Mouse (Mus musculus) forebrain, embryonic 11.5 days (tissue): ENCODE data around the gene Sema6c. TPM values are rescaled to one million over a fixed set of nuclear protein-coding genes. Genes with fewer than 3 reads are reported as not detected.

ENCODE experiments used
- ATAC-seq: fragments of 200-750 bp; cut with Nextera tagmentation; replicated peaks from 2 replicates; pipeline ENCODE4 v1.8.0; 2017; ENCODE audit warnings: moderate TSS enrichment; ENCODE audit not compliant: low FRiP score
- DNase-seq: peaks from one replicate; pipeline ENCODE4 v3.0.0-alpha.2; 2017; ENCODE audit warnings: low spot score
- H3K27ac ChIP-seq: fragments of 300-500 bp; sonication (generic); 2 replicates; pipeline ENCODE4 v1.5.1; 2014; ENCODE audit warnings: low read depth, low read length
- H3K27me3 ChIP-seq: fragments of 300-500 bp; sonication (generic); 2 replicates; pipeline ENCODE4 v1.6.1; 2014; ENCODE audit warnings: mild to moderate bottlenecking, low read length, mixed read lengths; ENCODE audit not compliant: control insufficient read depth, insufficient read depth
- H3K36me3 ChIP-seq: fragments of 300-500 bp; sonication (generic); 2 replicates; pipeline ENCODE4 v1.6.1; 2014; ENCODE audit warnings: mild to moderate bottlenecking, low read length, moderate library complexity, mixed read lengths; ENCODE audit not compliant: control insufficient read depth, insufficient read depth
- H3K4me1 ChIP-seq: fragments of 300-500 bp; sonication (generic); replicated peaks from 2 replicates; pipeline ENCODE4 v1.6.1; 2014; ENCODE audit warnings: low read length, mixed read lengths; ENCODE audit not compliant: control insufficient read depth, insufficient read depth
- H3K4me2 ChIP-seq: fragments of 300-500 bp; sonication (generic); 2 replicates; pipeline ENCODE4 v1.6.1; 2014; ENCODE audit warnings: low read depth, mild to moderate bottlenecking, low read length, moderate library complexity, mixed read lengths; ENCODE audit not compliant: severe bottlenecking
- H3K4me3 ChIP-seq: fragments of 300-500 bp; sonication (generic); 2 replicates; pipeline ENCODE4 v1.5.1; 2014; ENCODE audit warnings: low read depth, low read length
- H3K9ac ChIP-seq: fragments of 300-500 bp; sonication (generic); 2 replicates; pipeline ENCODE4 v1.6.1; 2014; ENCODE audit warnings: low read length
- H3K9me3 ChIP-seq: fragments of 300-500 bp; sonication (generic); 2 replicates; pipeline ENCODE4 v1.6.1; 2016; ENCODE audit warnings: low read length, mixed read lengths; ENCODE audit not compliant: control insufficient read depth
- whole genome bisulfite sequencing: fragments of 180-500 bp; shearing (Covaris S2); extraction: QIAGEN DNeasy Blood & Tissue Kit; methylation state at CpG from one replicate; pipeline ENCODE4 v1.1.7; 2014; 5-methylcytosine and 5-hydroxymethylcytosine counted together
- polyA plus RNA-seq: library from polyadenylated mRNA; unstranded; fragments of >200 nt; fragmentation: Nextera tagmentation; extraction: Ambion mirVana; gene quantifications from 2 replicates; pipeline ENCODE4 v1.2.1, GENCODE M21; 2014

The Sema6c gene
- polyA plus RNA-seq, 1 experiment from 2014 or later: 17.6 TPM

DNA sequence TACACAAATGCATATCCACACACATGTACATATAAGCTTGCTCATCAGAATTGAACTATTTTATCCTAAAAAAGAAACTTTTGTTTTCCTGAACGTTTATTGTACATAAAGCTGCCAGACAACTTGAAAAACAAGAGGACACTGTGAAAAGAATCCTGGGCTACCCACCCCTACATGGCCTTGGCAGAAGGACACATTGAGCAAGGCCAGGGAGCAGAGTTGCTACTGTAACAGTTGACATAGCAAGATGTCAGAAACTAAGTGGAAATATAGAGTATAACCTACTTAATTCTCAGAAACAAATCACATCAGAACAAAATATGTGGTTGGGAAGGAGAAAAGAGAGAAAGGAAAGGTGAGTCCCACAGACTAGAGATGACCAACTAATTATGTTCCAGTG is 21.6 kb downstream of the Sema6c start:
- Histone ChIP-seq H3K36me3 (no peaks in the 10 kb centered on the region; the same call in 1 of the 2 replicates), H3K27me3 (no peaks in the 10 kb centered on the region), H3K4me2 (no peak overlapping the region), H3K4me3 (no peak overlapping the region), H3K4me1 (no peaks in the 10 kb centered on the region), H3K27ac (no peak overlapping the region), H3K9ac (no peak overlapping the region), H3K9me3 (no peaks in the 10 kb centered on the region)
- DNase-seq (no peak), ATAC-seq (no peak)
- WGBS: 61% methylated on average over 1 of the region's 1 CpGs

- Histone ChIP-seq H3K27ac (no peak overlapping the region), H3K27me3 (no peaks in the 10 kb centered on the region), H3K4me3 (no peak overlapping the region), H3K36me3 (peaks cover 6% of the 10 kb centered on the region; the same call in 1 of the 2 replicates), H3K4me2 (no peak overlapping the region), H3K9ac (no peak overlapping the region), H3K9me3 (no peaks in the 10 kb centered on the region), H3K4me1 (no peaks in the 10 kb centered on the region)
- WGBS: 91% methylated on average over 9 of the region's 9 CpGs
- ATAC-seq (no peak), DNase-seq (no peak)
These were observed 24.7 kb downstream of the Sema6c start for GRCm38 (mm10) chr3:95184796-95185577.

DNA sequence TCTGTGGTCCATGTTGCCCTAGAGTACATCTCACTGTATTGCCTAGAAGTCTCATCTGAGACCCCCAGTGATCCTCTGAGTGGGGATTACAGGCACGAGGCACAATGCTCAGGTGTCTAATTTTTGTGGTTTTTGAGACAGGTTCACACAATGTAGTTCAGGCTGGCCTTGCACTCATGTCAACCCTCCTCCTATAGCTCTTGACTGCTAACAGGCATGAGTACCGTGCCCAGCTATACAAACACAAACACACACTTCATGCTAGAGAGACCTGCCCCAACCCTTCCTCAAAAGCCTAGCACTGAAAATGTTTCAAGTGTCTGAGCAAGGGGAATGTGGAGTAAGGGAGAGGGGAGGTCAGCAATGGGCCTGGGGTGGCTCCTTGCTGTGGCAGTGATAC is 25.8 kb downstream of the Sema6c start:
- H3K4me3 ChIP-seq: no peak overlapping the region
- ATAC-seq: no peak
- H3K4me1 ChIP-seq: no peaks in the 10 kb centered on the region
- H3K27ac ChIP-seq: no peak overlapping the region
- no peak overlapping the region for H3K9ac ChIP-seq
- no peak for DNase-seq
- H3K9me3 ChIP-seq: no peaks in the 10 kb centered on the region
- H3K27me3 ChIP-seq: no peaks in the 10 kb centered on the region
- no peak overlapping the region for H3K4me2 ChIP-seq
- WGBS: 95% methylated on average over 2 of the region's 2 CpGs
- peaks cover 6% of the 10 kb centered on the region; the same call in 1 of the 2 replicates for H3K36me3 ChIP-seq

DNA sequence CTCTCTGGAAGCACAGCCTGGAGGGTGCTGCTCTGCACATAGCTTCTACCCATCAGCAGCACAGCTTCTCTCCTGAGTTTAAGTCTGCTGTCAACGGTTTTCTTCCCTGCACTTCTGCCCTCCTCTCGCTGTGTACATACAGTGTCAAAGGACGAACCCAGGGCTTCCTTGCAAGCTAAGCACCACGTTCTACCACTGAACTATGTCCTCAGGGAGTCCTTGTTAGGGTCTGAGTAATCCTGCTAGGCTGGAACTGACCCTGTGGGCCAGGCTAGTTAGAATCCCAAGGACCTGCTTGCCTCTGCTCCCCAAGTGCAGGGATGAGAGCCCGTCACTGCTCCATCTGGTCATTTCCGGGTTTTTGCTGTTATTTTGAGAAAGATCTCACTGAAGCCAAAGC is 26.6 kb downstream of the Sema6c start:
- ATAC-seq: no peak

GRCm38 (mm10) chr3:95194721-95195135 is 34.5 kb downstream of the Sema6c start:
- Histone ChIP-seq H3K4me3 (no peak overlapping the region), H3K9me3 (no peaks in the 10 kb centered on the region), H3K4me1 (no peaks in the 10 kb centered on the region), H3K4me2 (no peak overlapping the region), H3K36me3 (peaks cover 11% of the 10 kb centered on the region; the same call in 1 of the 2 replicates), H3K9ac (no peak overlapping the region), H3K27me3 (no peaks in the 10 kb centered on the region), H3K27ac (no peak overlapping the region)
- no peak for DNase-seq
- no peak for ATAC-seq
- WGBS: 85% methylated on average over 6 of the region's 6 CpGs

More for the DNA sequence above, 26.6 kb downstream of the Sema6c start:
- no peak for DNase-seq
- Histone ChIP-seq H3K4me2 (no peak overlapping the region), H3K4me1 (no peaks in the 10 kb centered on the region), H3K9ac (no peak overlapping the region), H3K27me3 (no peaks in the 10 kb centered on the region), H3K4me3 (no peak overlapping the region), H3K36me3 (peaks cover 6% of the 10 kb centered on the region; the same call in 1 of the 2 replicates), H3K9me3 (no peaks in the 10 kb centered on the region), H3K27ac (no peak overlapping the region)
- 88% methylated on average over 6 of the region's 6 CpGs for WGBS

DNA sequence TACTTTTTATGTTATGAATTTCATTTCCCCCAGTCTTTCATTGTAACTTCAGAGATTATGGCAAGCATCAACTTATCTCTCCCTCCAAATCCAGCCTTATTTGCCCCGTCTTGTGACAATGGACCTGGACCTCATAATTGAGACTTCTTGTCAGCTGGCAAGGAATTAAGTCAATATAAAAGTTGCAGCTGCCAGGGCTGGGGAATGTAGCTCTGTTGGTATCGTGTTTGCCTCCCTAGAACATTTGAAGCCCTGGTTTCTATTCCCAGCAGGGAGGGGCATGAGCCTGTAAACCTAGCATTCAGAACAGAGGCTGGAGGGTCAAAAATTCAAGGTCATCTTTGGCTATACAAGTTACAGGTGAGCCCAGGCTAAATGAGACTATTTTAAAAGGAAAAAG is 35.5 kb downstream of the Sema6c start:
- Histone ChIP-seq H3K36me3 (peaks cover 11% of the 10 kb centered on the region; the same call in 1 of the 2 replicates), H3K4me2 (no peak overlapping the region), H3K27me3 (no peaks in the 10 kb centered on the region), H3K9ac (no peak overlapping the region), H3K4me1 (no peaks in the 10 kb centered on the region), H3K27ac (no peak overlapping the region), H3K9me3 (no peaks in the 10 kb centered on the region), H3K4me3 (no peak overlapping the region)
- no peak for DNase-seq
- 91% methylated on average over 2 of the region's 2 CpGs for WGBS
- ATAC-seq: no peak

- H3K4me3 ChIP-seq: no peak overlapping the region
- WGBS: 89% methylated on average over 1 of the region's 1 CpGs
- H3K27me3 ChIP-seq: no peaks in the 10 kb centered on the region
- H3K9ac ChIP-seq: no peak overlapping the region
- no peaks in the 10 kb centered on the region for H3K4me1 ChIP-seq
- no peak overlapping the region for H3K27ac ChIP-seq
- ATAC-seq (no peak), DNase-seq (no peak)
- peaks cover 14% of the 10 kb centered on the region; the same call in 1 of the 2 replicates for H3K36me3 ChIP-seq
- H3K4me2 ChIP-seq: no peak overlapping the region
- no peaks in the 10 kb centered on the region for H3K9me3 ChIP-seq
These were observed 38.8 kb downstream of the Sema6c start for GRCm38 (mm10) chr3:95199101-95199500.

DNA sequence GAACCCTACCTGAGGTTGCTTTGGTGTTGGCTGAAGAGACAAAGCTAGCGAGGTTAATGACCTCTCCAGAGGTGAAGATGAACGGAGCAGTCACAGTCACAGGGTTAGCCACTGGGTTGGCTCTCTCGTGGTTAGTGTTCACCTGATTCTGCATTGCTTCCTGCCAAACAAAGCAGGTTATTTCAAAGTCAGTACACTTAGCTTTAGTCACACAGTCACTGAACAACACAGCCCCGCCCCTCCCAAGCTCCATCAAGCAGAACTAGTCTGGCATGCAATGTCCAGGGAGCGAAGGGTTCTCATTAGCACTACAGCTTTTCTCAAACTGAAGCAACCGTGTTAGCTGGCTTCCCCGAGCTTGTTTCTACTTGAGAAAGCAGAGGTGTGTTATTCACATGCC is 39.9 kb downstream of the Sema6c start:
- no peak overlapping the region for H3K4me3 ChIP-seq
- H3K36me3 ChIP-seq: peaks cover 16% of the 10 kb centered on the region; the same call in 1 of the 2 replicates
- no peaks in the 10 kb centered on the region for H3K9me3 ChIP-seq
- H3K9ac ChIP-seq: no peak overlapping the region
- DNase-seq: no peak
- H3K27ac ChIP-seq: no peak overlapping the region
- 83% methylated on average over 7 of the region's 7 CpGs for WGBS
- no peaks in the 10 kb centered on the region for H3K4me1 ChIP-seq
- H3K4me2 ChIP-seq: no peak overlapping the region
- ATAC-seq: no peak
- H3K27me3 ChIP-seq: no peaks in the 10 kb centered on the region

DNA sequence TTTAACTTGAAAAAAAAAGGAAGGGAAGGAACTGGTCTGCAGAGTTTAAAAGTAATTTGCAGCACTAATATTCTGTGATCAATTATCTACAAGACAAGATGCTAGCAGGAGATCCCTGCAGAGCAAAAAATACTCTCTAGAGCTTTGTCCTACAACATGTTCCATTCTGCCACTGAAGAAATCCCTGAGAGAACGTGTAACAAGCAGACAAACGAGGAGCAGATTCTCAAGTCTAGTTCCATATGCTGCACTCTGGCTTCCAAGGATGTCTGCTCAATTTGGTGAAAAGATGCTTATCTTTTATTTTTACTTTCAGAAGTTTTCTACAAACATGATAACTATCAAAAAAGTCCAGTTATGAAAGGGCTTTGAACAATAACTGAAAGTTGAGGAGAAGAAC is 40.3 kb downstream of the Sema6c start:
- DNase-seq (no peak), ATAC-seq (no peak)
- H3K9me3 ChIP-seq: no peaks in the 10 kb centered on the region
- H3K27ac ChIP-seq: no peak overlapping the region
- no peak overlapping the region for H3K9ac ChIP-seq
- no peak overlapping the region for H3K4me2 ChIP-seq
- peaks cover 16% of the 10 kb centered on the region; the same call in 1 of the 2 replicates for H3K36me3 ChIP-seq
- H3K27me3 ChIP-seq: no peaks in the 10 kb centered on the region
- H3K4me1 ChIP-seq: no peaks in the 10 kb centered on the region
- H3K4me3 ChIP-seq: no peak overlapping the region
- 75% methylated on average over 2 of the region's 2 CpGs for WGBS
